Mouse (Mus musculus) heart, postnatal 14 days (tissue): ENCODE measurements around the gene Ceacam10. TPM values are rescaled to one million over a fixed set of nuclear protein-coding genes. Genes with fewer than 3 reads are reported as not detected.

ENCODE experiments used
- total RNA-seq, 2 experiments: library from RNA; stranded (reverse); gene quantifications; 2 replicates each; pipeline ENCODE4 v1.2.3; 2021

Ceacam10 gene
- total RNA-seq, 2 experiments from 2014 or later, result not detected

Other genes starting within 250 kb of the Ceacam10 start
- 10 to 100 TPM; 18.2 to 19.5 TPM for gene Irgq, start 246.5 kb upstream of the Ceacam10 start, total RNA-seq
- not detected for gene Pinlyp, start 231.1 kb upstream of the Ceacam10 start, total RNA-seq
- 10 to 100 TPM; 23.8 to 26.3 TPM for gene Xrcc1, start 230.9 kb upstream of the Ceacam10 start, total RNA-seq
- 10 to 100 TPM; 29.8 to 30.1 TPM for gene Ethe1, start 189.7 kb upstream of the Ceacam10 start, total RNA-seq
- under 1 TPM; 0.12 TPM for gene Zfp575, start 189.6 kb upstream of the Ceacam10 start, total RNA-seq
- gene Phldb3, start 166.4 kb upstream of the Ceacam10 start, total RNA-seq, result under 1 TPM; 0.51 to 0.55 TPM
- not detected for gene Lypd3, start 140.7 kb upstream of the Ceacam10 start, total RNA-seq
- not detected for gene Tex101, start 100.5 kb upstream of the Ceacam10 start, total RNA-seq
- gene BC049730, start 68.0 kb upstream of the Ceacam10 start, total RNA-seq, result not detected
- gene Gm4763, start 50.3 kb upstream of the Ceacam10 start, total RNA-seq, result not detected
- under 1 TPM in 1 of 2 experiments, not detected in 1; 0.17 TPM for gene Cd177, start 16.9 kb upstream of the Ceacam10 start, total RNA-seq
- not detected for gene Gm9844, start 85.0 kb downstream of the Ceacam10 start, total RNA-seq
- not detected for gene Lypd4, start 92.7 kb downstream of the Ceacam10 start, total RNA-seq
- gene Dmrtc2, start 92.9 kb downstream of the Ceacam10 start, total RNA-seq, result not detected
- gene Rps19, start 107.2 kb downstream of the Ceacam10 start, total RNA-seq, result 100 to 1,000 TPM; 529 to 548 TPM
- 1 to 10 TPM; 1.3 to 1.5 TPM for gene Cd79a, start 120.2 kb downstream of the Ceacam10 start, total RNA-seq
- 10 to 100 TPM; 76.1 to 78.7 TPM for gene Arhgef1, start 125.7 kb downstream of the Ceacam10 start, total RNA-seq
- not detected for gene Gm4881, start 167.3 kb downstream of the Ceacam10 start, total RNA-seq
- 100 to 1,000 TPM; 289 to 303 TPM for gene Rabac1, start 195.5 kb downstream of the Ceacam10 start, total RNA-seq
- gene Atp1a3, start 228.8 kb downstream of the Ceacam10 start, total RNA-seq, result under 1 TPM; 0.62 to 0.80 TPM